Mouse (Mus musculus) limb, embryonic 11.5 days (tissue): ENCODE results near the gene Gorab. TPM values are rescaled to one million over a fixed set of nuclear protein-coding genes. Genes with fewer than 3 reads are reported as not detected.
A peak's percentile ranks its signal among the peaks of the same experiment; 100 is the strongest.

Source experiments
- ATAC-seq: fragments of 200-750 bp; cut with Nextera tagmentation; 2 replicates; pipeline ENCODE4 v1.8.0; 2017; ENCODE audit warnings: low read depth; ENCODE audit not compliant: insufficient number of reproducible peaks, low FRiP score, low TSS enrichment
- DNase-seq: peaks from one replicate; pipeline ENCODE4 v3.0.0-alpha.2; 2015; ENCODE audit warnings: low spot score
- H3K27ac ChIP-seq: fragments of 300-500 bp; sonication (generic); replicated peaks from 2 replicates; pipeline ENCODE4 v1.5.1; 2014; ENCODE audit warnings: low read depth, mild to moderate bottlenecking, low read length
- H3K27me3 ChIP-seq: fragments of 300-500 bp; sonication (generic); 2 replicates; pipeline ENCODE4 v1.6.1; 2014; ENCODE audit warnings: mild to moderate bottlenecking, low read length, mixed read lengths; ENCODE audit not compliant: control insufficient read depth, insufficient read depth
- H3K36me3 ChIP-seq: fragments of 300-500 bp; sonication (generic); 2 replicates; pipeline ENCODE4 v1.6.1; 2014; ENCODE audit warnings: mild to moderate bottlenecking, low read length, moderate library complexity, mixed read lengths; ENCODE audit not compliant: control insufficient read depth, insufficient read depth
- H3K4me1 ChIP-seq: fragments of 300-500 bp; sonication (generic); 2 replicates; pipeline ENCODE4 v1.6.1; 2014; ENCODE audit warnings: low read length, mixed read lengths; ENCODE audit not compliant: control insufficient read depth, insufficient read depth
- H3K4me2 ChIP-seq: fragments of 300-500 bp; sonication (generic); 2 replicates; pipeline ENCODE4 v1.6.1; 2014; ENCODE audit warnings: low read depth, mild to moderate bottlenecking, moderate library complexity; ENCODE audit not compliant: severe bottlenecking
- H3K4me3 ChIP-seq: fragments of 300-500 bp; sonication (generic); 2 replicates; pipeline ENCODE4 v1.5.1; 2014; ENCODE audit warnings: low read depth, low read length
- H3K9ac ChIP-seq: fragments of 300-500 bp; sonication (generic); 2 replicates; pipeline ENCODE4 v1.6.1; 2014; ENCODE audit warnings: mild to moderate bottlenecking, low read length
- H3K9me3 ChIP-seq: fragments of 300-500 bp; sonication (generic); 2 replicates; pipeline ENCODE4 v1.6.1; 2016; ENCODE audit warnings: low read length; ENCODE audit not compliant: control insufficient read depth
- WGBS: fragments of 180-500 bp; shearing (Covaris S2); extraction: QIAGEN DNeasy Blood & Tissue Kit; methylation state at CpG from one replicate; pipeline ENCODE4 v1.1.7; 2014; 5-methylcytosine and 5-hydroxymethylcytosine counted together
- polyA plus RNA-seq: library from polyadenylated mRNA; unstranded; fragments of >200 nt; fragmentation: Nextera tagmentation; extraction: Ambion mirVana; gene quantifications from 2 replicates; pipeline ENCODE4 v1.2.1, GENCODE M21; 2014

The Gorab gene
- polyA plus RNA-seq, 1 experiment from 2014 or later: 33.7 TPM

GRCm38 (mm10) chr1:163374455-163374854 is 29.0 kb downstream of the Gorab start:
- H3K4me3 ChIP-seq: no peak overlapping the region
- H3K9me3 ChIP-seq: no peaks in the 10 kb centered on the region
- H3K4me2 ChIP-seq: 0 out of 2 replicates have a peak overlapping the region, but pooled peaks have one; percentile 12
- WGBS: 7% methylated on average over 5 of the region's 5 CpGs
- DNase-seq: peak; percentile 68
- H3K27me3 ChIP-seq: no peaks in the 10 kb centered on the region
- H3K27ac ChIP-seq: peak overlapping the region; percentile 49
- H3K9ac ChIP-seq: no peak overlapping the region
- H3K36me3 ChIP-seq: no peaks in the 10 kb centered on the region
- ATAC-seq: peak; percentile 82
- peaks cover 26% of the 10 kb centered on the region for H3K4me1 ChIP-seq

- peak overlapping the region; percentile 55; the same call in 1 of the 2 replicates for H3K27ac ChIP-seq
- H3K4me2 ChIP-seq: no peak overlapping the region
- no peaks in the 10 kb centered on the region for H3K36me3 ChIP-seq
- H3K9me3 ChIP-seq: no peaks in the 10 kb centered on the region
- no peak overlapping the region for H3K9ac ChIP-seq
- DNase-seq (no peak), ATAC-seq (no peak)
- H3K27me3 ChIP-seq: no peaks in the 10 kb centered on the region
- H3K4me1 ChIP-seq: peaks cover 19% of the 10 kb centered on the region
- no peak overlapping the region for H3K4me3 ChIP-seq
- WGBS: 32% methylated on average over 8 of the region's 8 CpGs
Observed at GRCm38 (mm10) chr1:163362202-163362601, 41.3 kb downstream of the Gorab start.

GRCm38 (mm10) chr1:163361376-163361775 is 42.1 kb downstream of the Gorab start:
- H3K4me3 ChIP-seq: no peak overlapping the region
- H3K27me3 ChIP-seq: no peaks in the 10 kb centered on the region
- H3K4me1 ChIP-seq: peaks cover 22% of the 10 kb centered on the region
- ATAC-seq: no peak
- H3K9me3 ChIP-seq: no peaks in the 10 kb centered on the region
- DNase-seq: no peak
- peak overlapping the region; percentile 16; the same call in 1 of the 2 replicates for H3K4me2 ChIP-seq
- H3K27ac ChIP-seq: no peak overlapping the region
- no peak overlapping the region for H3K9ac ChIP-seq
- 16% methylated on average over 5 of the region's 5 CpGs for WGBS
- H3K36me3 ChIP-seq: no peaks in the 10 kb centered on the region

GRCm38 (mm10) chr1:163360796-163361195 is 42.7 kb downstream of the Gorab start:
- Histone ChIP-seq H3K27me3 (no peaks in the 10 kb centered on the region), H3K4me3 (no peak overlapping the region), H3K36me3 (no peaks in the 10 kb centered on the region), H3K4me1 (peaks cover 22% of the 10 kb centered on the region), H3K9ac (no peak overlapping the region), H3K9me3 (no peaks in the 10 kb centered on the region), H3K27ac (no peak overlapping the region), H3K4me2 (peak overlapping the region; percentile 16; the same call in 1 of the 2 replicates)
- WGBS: 19% methylated on average over 6 of the region's 6 CpGs
- no peak for DNase-seq
- ATAC-seq: no peak

- no peak overlapping the region for H3K27ac ChIP-seq
- DNase-seq (no peak), ATAC-seq (no peak)
- 0 out of 2 replicates have a peak overlapping the region, but pooled peaks have one; percentile 25 for H3K4me2 ChIP-seq
- H3K36me3 ChIP-seq: no peaks in the 10 kb centered on the region
- peak overlapping the region; percentile 10; the same call in 1 of the 2 replicates for H3K4me3 ChIP-seq
- H3K9ac ChIP-seq: no peak overlapping the region
- 79% methylated on average over 3 of the region's 3 CpGs for WGBS
- H3K4me1 ChIP-seq: peaks cover 24% of the 10 kb centered on the region
- H3K9me3 ChIP-seq: no peaks in the 10 kb centered on the region
- no peaks in the 10 kb centered on the region for H3K27me3 ChIP-seq
Observed at GRCm38 (mm10) chr1:163359521-163359920, 43.9 kb downstream of the Gorab start.

- Histone ChIP-seq H3K27ac (peak overlapping the region; percentile 68), H3K9me3 (no peaks in the 10 kb centered on the region), H3K27me3 (no peaks in the 10 kb centered on the region), H3K9ac (no peak overlapping the region), H3K4me2 (peak overlapping the region; percentile 37), H3K36me3 (no peaks in the 10 kb centered on the region), H3K4me1 (peaks cover 24% of the 10 kb centered on the region), H3K4me3 (peak overlapping the region; percentile 17; the same call in 1 of the 2 replicates)
- 9% methylated on average over 7 of the region's 7 CpGs for WGBS
- ATAC-seq (peak; percentile 84), DNase-seq (peak; percentile 72)
Observed at GRCm38 (mm10) chr1:163358165-163358564, 45.3 kb downstream of the Gorab start.

GRCm38 (mm10) chr1:163357733-163358132 is 45.7 kb downstream of the Gorab start:
- H3K9me3 ChIP-seq: no peaks in the 10 kb centered on the region
- ATAC-seq (no peak), DNase-seq (no peak)
- H3K36me3 ChIP-seq: no peaks in the 10 kb centered on the region
- peaks cover 24% of the 10 kb centered on the region for H3K4me1 ChIP-seq
- H3K4me3 ChIP-seq: no peak overlapping the region; the same call in 1 of the 2 replicates
- 8% methylated on average over 6 of the region's 6 CpGs for WGBS
- no peaks in the 10 kb centered on the region for H3K27me3 ChIP-seq
- H3K9ac ChIP-seq: no peak overlapping the region
- H3K4me2 ChIP-seq: peak overlapping the region; percentile 37
- H3K27ac ChIP-seq: peak overlapping the region; percentile 68

GRCm38 (mm10) chr1:163356167-163356566 is 47.3 kb downstream of the Gorab start:
- ATAC-seq: no peak
- no peak overlapping the region for H3K4me3 ChIP-seq
- H3K27ac ChIP-seq: peak overlapping the region; percentile 36; the same call in 1 of the 2 replicates
- DNase-seq: no peak
- H3K36me3 ChIP-seq: no peaks in the 10 kb centered on the region
- no peak overlapping the region for H3K9ac ChIP-seq
- H3K27me3 ChIP-seq: no peaks in the 10 kb centered on the region
- H3K9me3 ChIP-seq: no peaks in the 10 kb centered on the region
- peaks cover 15% of the 10 kb centered on the region; the same call in 1 of the 2 replicates for H3K4me1 ChIP-seq
- whole genome bisulfite sequencing: 13% methylated on average over 4 of the region's 4 CpGs
- no peak overlapping the region for H3K4me2 ChIP-seq
